Mouse (Mus musculus): ENCODE data around the gene Sparcl1. TPM values are rescaled to one million over a fixed set of nuclear protein-coding genes. Genes with fewer than 3 reads are reported as not detected.

Sparcl1 gene
- polyA plus RNA-seq, 1 experiment: 17.3 TPM

DNA sequence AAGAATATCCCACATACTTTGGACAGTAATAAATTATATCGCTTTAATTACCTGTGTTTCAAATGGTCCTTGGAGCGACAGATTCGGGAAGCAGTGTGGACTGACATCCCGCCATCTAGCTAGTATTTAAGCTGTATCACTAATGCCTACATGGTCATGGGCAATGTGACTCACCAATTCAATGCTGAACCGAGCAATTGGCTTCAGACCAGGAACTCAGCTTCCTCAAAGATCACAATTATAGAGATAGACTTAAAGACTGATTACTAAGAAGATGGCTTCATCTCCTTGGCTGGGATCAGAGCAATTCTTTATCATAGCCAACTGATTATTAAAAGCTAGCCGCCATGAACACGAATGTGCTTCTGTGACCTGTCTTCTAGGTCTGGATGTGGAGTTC is 36.0 kb downstream of the Sparcl1 start, which contains the start of gene Gm17660:
Gene Gm17660 (minus strand): TSS at position 101 of the 400 bp plus-strand sequence.
- DNase-seq (ENCODE audit: low read depth in 1 of 2, low spot score in 2 of 2): no peak
- no peak for TF ChIP-seq CTCF (IDR thresholded peaks at IDR 0.05; ENCODE audit: extremely low read depth, insufficient read depth, insufficient read length, insufficient replicate concordance)
- TF ChIP-seq POLR2A (IDR thresholded peaks at IDR 0.05; ENCODE audit: low read depth, low read length): no peak
- Histone ChIP-seq H3K4me1 (ENCODE audit: control insufficient read depth, insufficient read depth, insufficient read length) (no peaks in the 10 kb centered on the region), H3K27me3 (ENCODE audit: control insufficient read depth, insufficient read depth, low read length) (no peaks in the 10 kb centered on the region), H3K36me3 (ENCODE audit: control insufficient read depth, insufficient read depth, low read length) (no peaks in the 10 kb centered on the region), H3K4me3 (ENCODE audit: extremely low read depth, insufficient read depth, insufficient read length) (no peak within 1 kb of the TSS), H3K27ac (ENCODE audit: insufficient read depth, low read length) (no peak within 1 kb of the TSS)
- WGBS: 87% methylated on average over 7 of the region's 7 CpGs

DNA sequence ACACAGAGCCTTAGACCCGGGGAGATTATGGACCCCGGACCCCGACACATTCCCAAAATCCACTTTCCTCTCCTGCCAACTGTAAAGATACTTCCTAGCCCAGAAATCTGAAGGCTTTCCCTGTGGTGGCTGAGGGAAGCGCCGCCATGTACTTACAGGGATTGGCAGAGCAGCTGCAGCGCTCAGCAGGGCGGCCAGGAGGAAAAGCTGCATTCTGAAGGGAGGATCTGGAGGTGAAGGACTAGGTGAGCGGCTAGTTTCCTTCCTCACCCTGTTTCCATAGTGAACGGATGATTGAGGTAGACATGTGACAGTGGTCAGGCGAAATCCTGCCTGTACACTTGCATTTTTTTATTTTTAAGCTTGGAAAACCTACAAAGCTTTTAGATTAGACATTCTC is 37.2 kb downstream of the Sparcl1 start:
- TF ChIP-seq POLR2A (IDR thresholded peaks at IDR 0.05; ENCODE audit: low read depth, low read length) (no peak), CTCF (IDR thresholded peaks at IDR 0.05; ENCODE audit: extremely low read depth, insufficient read depth, insufficient read length, insufficient replicate concordance) (no peak)
- H3K27me3 ChIP-seq (ENCODE audit: control insufficient read depth, insufficient read depth, low read length): no peaks in the 10 kb centered on the region
- DNase-seq (ENCODE audit: low read depth in 1 of 2, low spot score in 2 of 2): no peak
- WGBS: 42% methylated on average over 10 of the region's 10 CpGs
- H3K27ac ChIP-seq (ENCODE audit: insufficient read depth, low read length): no peak overlapping the region
- no peaks in the 10 kb centered on the region for H3K4me1 ChIP-seq (ENCODE audit: control insufficient read depth, insufficient read depth, insufficient read length)
- H3K36me3 ChIP-seq (ENCODE audit: control insufficient read depth, insufficient read depth, low read length): no peaks in the 10 kb centered on the region
- H3K4me3 ChIP-seq (ENCODE audit: extremely low read depth, insufficient read depth, insufficient read length): no peak overlapping the region

DNA sequence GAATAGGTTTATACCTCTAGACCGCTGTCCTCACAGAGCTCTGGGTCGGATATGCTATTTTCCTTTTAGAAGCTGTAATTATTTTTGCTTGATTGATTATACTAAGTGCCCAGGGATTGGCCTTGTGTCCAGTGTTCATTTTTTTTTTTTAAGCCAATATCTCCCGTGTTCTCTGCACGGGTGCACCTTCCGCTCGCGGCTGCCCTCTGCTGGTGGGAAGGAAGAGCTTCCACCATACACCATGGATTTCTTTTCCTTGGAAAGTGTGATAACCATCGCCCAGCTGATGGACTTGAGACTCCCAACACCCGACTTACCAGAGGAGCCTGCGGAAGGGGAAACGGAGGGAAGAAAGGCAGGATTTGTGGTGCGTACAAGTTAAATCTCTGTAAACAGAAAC is 39.1 kb downstream of the Sparcl1 start:
- no peaks in the 10 kb centered on the region for H3K27me3 ChIP-seq (ENCODE audit: control insufficient read depth, insufficient read depth, low read length)
- H3K27ac ChIP-seq (ENCODE audit: insufficient read depth, low read length): no peak overlapping the region
- peak in 1 of 2 experiments; percentile 38 for DNase-seq (ENCODE audit: low read depth in 1 of 2, low spot score in 2 of 2)
- no peaks in the 10 kb centered on the region for H3K4me1 ChIP-seq (ENCODE audit: control insufficient read depth, insufficient read depth, insufficient read length)
- H3K4me3 ChIP-seq (ENCODE audit: extremely low read depth, insufficient read depth, insufficient read length): no peak overlapping the region
- H3K36me3 ChIP-seq (ENCODE audit: control insufficient read depth, insufficient read depth, low read length): no peaks in the 10 kb centered on the region
- 23% methylated on average over 12 of the region's 12 CpGs for WGBS
- TF ChIP-seq CTCF (IDR thresholded peaks at IDR 0.05; ENCODE audit: extremely low read depth, insufficient read depth, insufficient read length, insufficient replicate concordance): peak; percentile 82
- TF ChIP-seq POLR2A (IDR thresholded peaks at IDR 0.05; ENCODE audit: low read depth, low read length): no peak

DNA sequence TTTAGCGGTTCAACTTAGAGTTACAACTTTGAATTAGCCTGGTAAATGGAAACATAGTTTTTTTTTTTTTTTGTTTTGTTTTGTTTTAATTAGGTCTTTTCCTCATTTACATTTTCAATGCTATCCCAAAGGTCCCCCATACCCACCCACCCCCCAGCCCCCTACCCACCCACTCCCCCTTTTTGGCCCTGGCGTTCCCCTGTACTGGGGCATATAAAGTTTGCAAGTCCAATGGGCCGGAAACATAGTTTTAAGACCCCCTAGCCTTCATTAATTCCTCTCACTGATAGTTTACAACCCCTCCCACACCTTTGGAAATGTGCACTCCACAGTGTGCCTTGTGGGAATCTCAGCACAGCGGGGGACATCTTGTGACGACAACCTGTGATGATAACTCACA is 39.9 kb downstream of the Sparcl1 start:
- H3K27me3 ChIP-seq (ENCODE audit: control insufficient read depth, insufficient read depth, low read length): no peaks in the 10 kb centered on the region
- WGBS: 92% methylated on average over 5 of the region's 5 CpGs
- no peak overlapping the region for H3K27ac ChIP-seq (ENCODE audit: insufficient read depth, low read length)
- H3K4me3 ChIP-seq (ENCODE audit: extremely low read depth, insufficient read depth, insufficient read length): no peak overlapping the region
- TF ChIP-seq POLR2A (IDR thresholded peaks at IDR 0.05; ENCODE audit: low read depth, low read length) (no peak), CTCF (IDR thresholded peaks at IDR 0.05; ENCODE audit: extremely low read depth, insufficient read depth, insufficient read length, insufficient replicate concordance) (no peak)
- DNase-seq (ENCODE audit: low read depth in 1 of 2, low spot score in 2 of 2): no peak
- H3K4me1 ChIP-seq (ENCODE audit: control insufficient read depth, insufficient read depth, insufficient read length): no peaks in the 10 kb centered on the region
- no peaks in the 10 kb centered on the region for H3K36me3 ChIP-seq (ENCODE audit: control insufficient read depth, insufficient read depth, low read length)

DNA sequence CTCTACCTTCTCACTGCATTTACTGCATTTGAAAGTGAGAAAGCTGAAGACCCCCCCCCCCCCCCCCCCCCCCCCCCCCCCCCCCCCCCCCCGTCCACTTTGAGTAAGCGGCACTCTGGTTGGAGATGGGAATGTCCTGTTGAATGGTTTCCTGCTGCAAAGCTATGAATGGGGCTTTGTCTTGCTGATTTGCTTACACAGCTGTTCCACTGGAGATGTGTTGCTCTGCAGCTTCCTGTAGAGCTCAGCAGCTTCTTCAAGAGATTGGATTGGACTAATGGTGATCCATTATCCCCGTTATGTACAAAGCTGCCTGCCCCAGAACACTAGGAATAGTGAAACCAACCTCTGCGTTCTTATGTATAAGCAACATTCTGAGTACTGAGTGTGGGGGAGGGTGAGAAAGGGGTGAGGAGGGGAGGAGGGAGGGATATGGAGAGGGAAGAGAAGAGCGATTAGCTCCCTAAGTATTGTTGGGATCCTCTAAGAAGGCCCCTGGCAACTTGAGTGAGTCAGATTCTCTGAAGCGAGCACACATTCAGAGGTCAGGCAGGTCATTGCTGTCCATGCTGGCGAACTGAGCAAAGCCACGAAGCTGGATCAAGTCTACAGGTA is 41.2 kb downstream of the Sparcl1 start:
- 57% methylated on average over 7 of the region's 8 CpGs for WGBS
- H3K4me3 ChIP-seq (ENCODE audit: extremely low read depth, insufficient read depth, insufficient read length): no peak overlapping the region
- H3K36me3 ChIP-seq (ENCODE audit: control insufficient read depth, insufficient read depth, low read length): no peaks in the 10 kb centered on the region
- H3K27me3 ChIP-seq (ENCODE audit: control insufficient read depth, insufficient read depth, low read length): no peaks in the 10 kb centered on the region
- no peak for TF ChIP-seq POLR2A (IDR thresholded peaks at IDR 0.05; ENCODE audit: low read depth, low read length)
- no peak for TF ChIP-seq CTCF (IDR thresholded peaks at IDR 0.05; ENCODE audit: extremely low read depth, insufficient read depth, insufficient read length, insufficient replicate concordance)
- no peaks in the 10 kb centered on the region for H3K4me1 ChIP-seq (ENCODE audit: control insufficient read depth, insufficient read depth, insufficient read length)
- DNase-seq (ENCODE audit: low read depth in 1 of 2, low spot score in 2 of 2): no peak
- H3K27ac ChIP-seq (ENCODE audit: insufficient read depth, low read length): no peak overlapping the region

DNA sequence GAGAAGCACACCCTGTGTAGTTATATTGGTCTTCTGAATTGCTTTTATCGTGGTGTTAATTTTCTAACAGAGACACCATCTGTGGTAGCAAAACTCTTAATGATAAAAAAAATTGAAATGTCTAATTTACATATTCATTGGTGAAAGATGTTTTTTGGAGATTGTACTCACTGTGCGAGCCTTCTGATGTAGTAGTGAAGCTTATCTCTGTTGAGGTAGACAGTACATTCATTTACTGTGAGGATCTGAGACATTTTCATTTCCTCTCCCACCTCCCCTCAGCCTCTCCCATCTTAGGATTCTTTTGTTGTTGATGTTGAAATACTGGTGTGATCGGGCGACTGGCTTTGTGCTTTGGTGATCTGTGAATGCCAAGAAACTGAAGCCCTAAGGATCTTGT is 42.5 kb downstream of the Sparcl1 start:
- Histone ChIP-seq H3K4me3 (ENCODE audit: extremely low read depth, insufficient read depth, insufficient read length) (no peak overlapping the region), H3K27ac (ENCODE audit: insufficient read depth, low read length) (no peak overlapping the region), H3K27me3 (ENCODE audit: control insufficient read depth, insufficient read depth, low read length) (no peaks in the 10 kb centered on the region), H3K4me1 (ENCODE audit: control insufficient read depth, insufficient read depth, insufficient read length) (no peaks in the 10 kb centered on the region), H3K36me3 (ENCODE audit: control insufficient read depth, insufficient read depth, low read length) (no peaks in the 10 kb centered on the region)
- 76% methylated on average over 4 of the region's 4 CpGs for WGBS
- TF ChIP-seq POLR2A (IDR thresholded peaks at IDR 0.05; ENCODE audit: low read depth, low read length) (no peak), CTCF (IDR thresholded peaks at IDR 0.05; ENCODE audit: extremely low read depth, insufficient read depth, insufficient read length, insufficient replicate concordance) (no peak)
- no peak for DNase-seq (ENCODE audit: low read depth in 1 of 2, low spot score in 2 of 2)

DNA sequence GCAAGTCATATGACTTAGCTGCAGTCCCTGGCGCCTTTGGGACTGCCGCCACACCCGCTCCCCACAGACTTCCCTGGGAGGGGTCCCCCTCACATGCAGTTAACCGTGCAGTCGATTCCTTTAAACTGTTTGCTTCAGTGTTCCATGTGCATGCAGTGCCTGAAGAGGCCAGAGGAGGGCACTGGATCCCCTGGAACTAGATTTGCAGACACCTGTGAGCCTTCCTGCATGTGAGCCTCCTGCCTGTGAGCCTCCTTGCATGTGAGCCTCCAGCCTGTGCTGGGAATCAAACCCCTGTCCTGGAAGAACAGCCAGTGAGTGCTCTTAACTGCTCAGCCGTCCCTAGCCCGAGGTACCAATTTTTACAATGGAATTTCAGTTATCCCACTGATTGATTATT is 44.8 kb downstream of the Sparcl1 start:
- no peak overlapping the region for H3K4me3 ChIP-seq (ENCODE audit: extremely low read depth, insufficient read depth, insufficient read length)
- no peaks in the 10 kb centered on the region for H3K27me3 ChIP-seq (ENCODE audit: control insufficient read depth, insufficient read depth, low read length)
- DNase-seq (ENCODE audit: low read depth in 1 of 2, low spot score in 2 of 2): no peak
- peaks cover 4% of the 10 kb centered on the region for H3K36me3 ChIP-seq (ENCODE audit: control insufficient read depth, insufficient read depth, low read length)
- TF ChIP-seq CTCF (IDR thresholded peaks at IDR 0.05; ENCODE audit: extremely low read depth, insufficient read depth, insufficient read length, insufficient replicate concordance) (peak; percentile 29; the same call in 1 of the 2 replicates), POLR2A (IDR thresholded peaks at IDR 0.05; ENCODE audit: low read depth, low read length) (no peak)
- H3K27ac ChIP-seq (ENCODE audit: insufficient read depth, low read length): no peak overlapping the region
- H3K4me1 ChIP-seq (ENCODE audit: control insufficient read depth, insufficient read depth, insufficient read length): no peaks in the 10 kb centered on the region
- 88% methylated on average over 7 of the region's 7 CpGs for WGBS
